Mouse (Mus musculus) MEL (cell line): Measurements from ENCODE around the gene Cd3g. TPM values are rescaled to one million over a fixed set of nuclear protein-coding genes. Genes with fewer than 3 reads are reported as not detected.

Experiments
- DNase-seq: peaks from one replicate; pipeline ENCODE4 v3.0.0; 2011; ENCODE audit warnings: low read depth, low spot score
- H3K27ac ChIP-seq: 2 replicates; pipeline ENCODE4 v1.5.1; 2012; ENCODE audit warnings: low read depth, mild to moderate bottlenecking, control low read depth, low read length, moderate library complexity; ENCODE audit not compliant: control insufficient read depth
- H3K27me3 ChIP-seq, 2 experiments: fragments of 150-350 bp in 1 of 2; sonication (generic) in 1 of 2; 2 replicates each; pipeline ENCODE4 v1.6.1; 2012; ENCODE audit warnings: low read length in 2 of 2, mild to moderate bottlenecking in 2 of 2, improper control_type of control experiment in 1 of 2, moderate library complexity in 1 of 2; ENCODE audit not compliant: insufficient read depth in 2 of 2, control insufficient read depth in 1 of 2
- H3K36me3 ChIP-seq, 2 experiments: 2 replicates each; pipeline ENCODE4 v1.6.1; 2012 to 2014; ENCODE audit warnings: low read length in 2 of 2, improper control_type of control experiment in 1 of 2, inconsistent platforms in 1 of 2, mild to moderate bottlenecking in 1 of 2; ENCODE audit not compliant: insufficient read depth in 2 of 2, control insufficient read depth in 1 of 2
- H3K4me1 ChIP-seq, 2 experiments: fragments of 150-350 bp in 1 of 2; sonication (generic) in 1 of 2; 2 replicates each; pipeline ENCODE4 v1.6.1; 2012; ENCODE audit warnings: low read length in 2 of 2, improper control_type of control experiment in 1 of 2, mild to moderate bottlenecking in 1 of 2; ENCODE audit not compliant: insufficient read depth in 2 of 2, control insufficient read depth in 1 of 2
- H3K4me3 ChIP-seq, 2 experiments: fragments of 150-350 bp in 1 of 2; sonication (generic) in 1 of 2; 2 replicates each; pipeline ENCODE4 v1.5.1; 2012; ENCODE audit warnings: low read depth in 2 of 2, low read length in 2 of 2, mild to moderate bottlenecking in 2 of 2, moderate library complexity in 2 of 2, control low read depth in 1 of 2, improper control_type of control experiment in 1 of 2; ENCODE audit not compliant: control insufficient read depth in 1 of 2, insufficient read depth in 1 of 2
- H3K79me2 ChIP-seq: 2 replicates; pipeline ENCODE4 v1.6.1; 2012; ENCODE audit warnings: mild to moderate bottlenecking, low read length, moderate library complexity; ENCODE audit not compliant: control insufficient read depth, poor library complexity, insufficient read depth
- H3K9ac ChIP-seq: 2 replicates; pipeline ENCODE4 v1.6.1; 2012; ENCODE audit warnings: low read depth, mild to moderate bottlenecking, control low read depth, low read length, moderate library complexity; ENCODE audit not compliant: control insufficient read depth, poor library complexity, severe bottlenecking
- H3K9me3 ChIP-seq: fragments of 150-350 bp; sonication (generic); replicated peaks from 2 replicates; pipeline ENCODE4 v1.6.1; 2012; ENCODE audit warnings: mild to moderate bottlenecking, low read length, improper control_type of control experiment, moderate library complexity; ENCODE audit not compliant: insufficient read depth
- BHLHE40 ChIP-seq: IDR thresholded peaks from 2 replicates; pipeline ENCODE4 v1.6.1; 2012; ENCODE audit warnings: low read depth, mild to moderate bottlenecking, inconsistent platforms, low read length, improper control_type of control experiment, borderline replicate concordance
- CHD1 ChIP-seq: IDR thresholded peaks from 2 replicates; pipeline ENCODE4 v1.6.1; 2012; ENCODE audit warnings: low read depth, mild to moderate bottlenecking, inconsistent platforms, low read length, improper control_type of control experiment
- CHD2 ChIP-seq: IDR thresholded peaks from 2 replicates; pipeline ENCODE4 v1.6.1; 2011; ENCODE audit warnings: low read length, improper control_type of control experiment
- E2F4 ChIP-seq: IDR thresholded peaks from 2 replicates; pipeline ENCODE4 v1.6.1; 2011; ENCODE audit warnings: low read depth, low read length, improper control_type of control experiment, borderline replicate concordance
- EP300 ChIP-seq, 2 experiments: IDR thresholded peaks; 2 replicates each; pipeline ENCODE4 v1.6.1; 2011; ENCODE audit warnings: improper control_type of control experiment in 2 of 2, low read length in 2 of 2, low read depth in 1 of 2, mild to moderate bottlenecking in 1 of 2
- GATA1 ChIP-seq: IDR thresholded peaks from 2 replicates; pipeline ENCODE4 v1.6.1; 2011; ENCODE audit warnings: low read depth, low read length, improper control_type of control experiment
- JUND ChIP-seq: IDR thresholded peaks from 2 replicates; pipeline ENCODE4 v1.6.1; 2011; ENCODE audit warnings: low read depth, mild to moderate bottlenecking, improper control_type of control experiment, low read length
- KAT2A ChIP-seq: conservative IDR thresholded peaks from 2 replicates; pipeline ENCODE4 v1.6.1; 2012; ENCODE audit warnings: low read depth, low read length, improper control_type of control experiment, inconsistent platforms
- MXI1 ChIP-seq: IDR thresholded peaks from 2 replicates; pipeline ENCODE4 v1.6.1; 2011; ENCODE audit warnings: mild to moderate bottlenecking, low read depth, low read length, improper control_type of control experiment
- MYB ChIP-seq: IDR thresholded peaks from 2 replicates; pipeline ENCODE4 v1.6.1; 2011; ENCODE audit warnings: mild to moderate bottlenecking, low read depth, low read length, improper control_type of control experiment
- POLR2AphosphoS2 ChIP-seq: IDR thresholded peaks from 2 replicates; pipeline ENCODE4 v1.6.1; 2011; ENCODE audit warnings: low read length, improper control_type of control experiment
- POLR2AphosphoS5 ChIP-seq: IDR thresholded peaks from 2 replicates; pipeline ENCODE4 v1.6.1; 2012; ENCODE audit warnings: low read depth, borderline replicate concordance, mild to moderate bottlenecking, inconsistent platforms, low read length, moderate library complexity, mixed read lengths
- RAD21 ChIP-seq: IDR thresholded peaks from 2 replicates; pipeline ENCODE4 v1.6.1; 2011; ENCODE audit warnings: mild to moderate bottlenecking, low read depth, low read length, improper control_type of control experiment
- RCOR1 ChIP-seq: IDR thresholded peaks from 2 replicates; pipeline ENCODE4 v1.6.1; 2012; ENCODE audit warnings: low read depth, mild to moderate bottlenecking, inconsistent platforms, low read length, improper control_type of control experiment
- SIN3A ChIP-seq: IDR thresholded peaks from 2 replicates; pipeline ENCODE4 v1.6.1; 2012; ENCODE audit warnings: low read length, improper control_type of control experiment, inconsistent platforms
- TBP ChIP-seq: IDR thresholded peaks from 2 replicates; pipeline ENCODE4 v1.8.0; 2011; ENCODE audit warnings: low read depth, low read length, improper control_type of control experiment
- TCF12 ChIP-seq: IDR thresholded peaks from 2 replicates; pipeline ENCODE4 v1.6.1; 2014; ENCODE audit warnings: low read depth, mild to moderate bottlenecking, inconsistent platforms, low read length, improper control_type of control experiment, moderate library complexity
- USF1 ChIP-seq: IDR thresholded peaks from 2 replicates; pipeline ENCODE4 v1.6.1; 2014; ENCODE audit warnings: low read depth, mild to moderate bottlenecking, inconsistent platforms, low read length, improper control_type of control experiment, moderate library complexity
- USF2 ChIP-seq, 2 experiments: IDR thresholded peaks; 2 replicates each; pipeline ENCODE4 v1.6.1; 2011 to 2012; ENCODE audit warnings: improper control_type of control experiment in 2 of 2, low read length in 2 of 2, borderline replicate concordance in 1 of 2, inconsistent platforms in 1 of 2, low read depth in 1 of 2, mild to moderate bottlenecking in 1 of 2; ENCODE audit not compliant: insufficient read depth in 1 of 2
- ZNF384 ChIP-seq: IDR thresholded peaks from 2 replicates; pipeline ENCODE4 v1.6.1; 2012; ENCODE audit warnings: low read depth, mild to moderate bottlenecking, inconsistent platforms, low read length, improper control_type of control experiment
- polyA plus RNA-seq, 2 experiments: library from polyadenylated mRNA; stranded (reverse) in 1 of 2; unstranded in 1 of 2; fragments of >175 nt in 1 of 2; fragments of >200 nt in 1 of 2; gene quantifications; 2 replicates each; pipeline versions ENCODE4 v1.2.1 to v1.2.4; 2012; ENCODE audit warnings: low replicate concordance in 2 of 2, low read depth in 1 of 2; ENCODE audit not compliant: insufficient read length in 2 of 2, insufficient read depth in 1 of 2, missing spikeins in 1 of 2
- total RNA-seq: library from RNA; depleted of rRNA; stranded (reverse); fragments of 300-350 nt; gene quantifications from 2 replicates; pipeline ENCODE4 v1.2.3, GENCODE M21; 2012

Gene Cd3g
- total and polyA plus RNA-seq, 3 experiments, result 0.35 to 0.47 TPM; not detected in 1

- Histone ChIP-seq H3K27ac (no peak overlapping the region), H3K36me3 (peaks cover 0 to 6% of the 10 kb centered on the region in 2 experiments; a peak in 2 of 4 replicates), H3K4me1 (peaks cover 4 to 6% of the 10 kb centered on the region in 2 experiments), H3K4me3 (no peak overlapping the region), H3K27me3 (peaks cover 1 to 2% of the 10 kb centered on the region in 2 experiments; a peak in 2 of 4 replicates), H3K9ac (no peak overlapping the region), H3K79me2 (no peaks in the 10 kb centered on the region), H3K9me3 (no peaks in the 10 kb centered on the region)
- TF ChIP-seq SIN3A (no peak), E2F4 (no peak), RCOR1 (no peak), TBP (no peak), CHD1 (no peak), BHLHE40 (no peak), RAD21 (no peak), POLR2AphosphoS5 (no peak), MYB (no peak), KAT2A (no peak), ZNF384 (no peak), MXI1 (no peak), POLR2AphosphoS2 (no peak), USF2 (IDR thresholded peaks at IDR 0.05; ENCODE audit: borderline replicate concordance in 1 of 2, insufficient read depth in 1 of 2, low read depth in 1 of 2, low read length in 2 of 2) (no peak), USF1 (no peak), CHD2 (no peak), GATA1 (no peak)
- no peak for DNase-seq
Measured at GRCm38 (mm10) chr9:44999776-45000175, 19.5 kb upstream of the Cd3g start.

GRCm38 (mm10) chr9:44999171-44999570 is 18.9 kb upstream of the Cd3g start:
- TF ChIP-seq CHD1 (no peak), JUND (no peak), POLR2AphosphoS2 (no peak), TCF12 (no peak), EP300 (IDR thresholded peaks at IDR 0.05; ENCODE audit: low read depth in 1 of 2, low read length in 2 of 2) (no peak)

More at GRCm38 (mm10) chr9:44999171-44999570, 18.9 kb upstream of the Cd3g start:
- H3K27ac ChIP-seq, result no peak overlapping the region
- H3K79me2 ChIP-seq, result no peaks in the 10 kb centered on the region
- no peak for DNase-seq
- H3K4me3 ChIP-seq, result no peak overlapping the region
- no peak overlapping the region for H3K9ac ChIP-seq
- H3K9me3 ChIP-seq, result no peaks in the 10 kb centered on the region
- H3K4me1 ChIP-seq, result peaks cover 10 to 12% of the 10 kb centered on the region in 2 experiments
- H3K27me3 ChIP-seq, result peaks cover 1 to 2% of the 10 kb centered on the region in 2 experiments; a peak in 2 of 4 replicates
- peaks cover 0 to 12% of the 10 kb centered on the region in 2 experiments; a peak in 2 of 4 replicates for H3K36me3 ChIP-seq
